Mouse (Mus musculus) hindbrain, postnatal 0 days (tissue): ENCODE measurements around the gene Cfap97d2. TPM values are rescaled to one million over a fixed set of nuclear protein-coding genes. Genes with fewer than 3 reads are reported as not detected.

Experiments used
- ATAC-seq: fragments of 200-750 bp; cut with Nextera tagmentation; 2 replicates; pipeline ENCODE4 v1.8.0; 2017; ENCODE audit warnings: mild to moderate bottlenecking, moderate TSS enrichment, moderate library complexity
- DNase-seq: peaks from one replicate; pipeline ENCODE4 v3.0.0-alpha.2; 2015; ENCODE audit warnings: low spot score
- H3K27ac ChIP-seq: fragments of 300-500 bp; sonication (generic); 2 replicates; pipeline ENCODE4 v1.5.1; 2014; ENCODE audit warnings: mild to moderate bottlenecking
- H3K27me3 ChIP-seq: fragments of 300-500 bp; sonication (generic); 2 replicates; pipeline ENCODE4 v1.6.1; 2014; ENCODE audit warnings: low read length, mixed read lengths; ENCODE audit not compliant: insufficient read depth
- H3K36me3 ChIP-seq: fragments of 300-500 bp; sonication (generic); 2 replicates; pipeline ENCODE4 v1.6.1; 2014; ENCODE audit warnings: low read length, mixed read lengths; ENCODE audit not compliant: insufficient read depth
- H3K4me1 ChIP-seq: fragments of 300-500 bp; sonication (generic); 2 replicates; pipeline ENCODE4 v1.6.1; 2014; ENCODE audit warnings: antibody characterized with exemption, low read length, mixed read lengths; ENCODE audit not compliant: insufficient read depth
- H3K4me2 ChIP-seq: fragments of 300-500 bp; sonication (generic); 2 replicates; pipeline ENCODE4 v1.6.1; 2014; ENCODE audit warnings: low read depth, mild to moderate bottlenecking, low read length, moderate library complexity, mixed read lengths
- H3K4me3 ChIP-seq: fragments of 300-500 bp; sonication (generic); 2 replicates; pipeline ENCODE4 v1.5.1; 2014; ENCODE audit warnings: low read length
- H3K9ac ChIP-seq: fragments of 300-500 bp; sonication (generic); replicated peaks from 2 replicates; pipeline ENCODE4 v1.6.1; 2014; ENCODE audit warnings: mild to moderate bottlenecking, low read length, moderate library complexity, mixed read lengths
- H3K9me3 ChIP-seq: fragments of 300-500 bp; sonication (generic); 2 replicates; pipeline ENCODE4 v1.6.1; 2016; ENCODE audit warnings: low read length, mixed read lengths
- CTCF ChIP-seq: IDR thresholded peaks from 2 replicates; pipeline ENCODE4 v1.5.1; 2016; ENCODE audit warnings: antibody characterized with exemption, control low read depth, low read depth
- WGBS: fragments of 180-500 bp; shearing (Covaris S2); extraction: QIAGEN DNeasy Blood & Tissue Kit; methylation state at CpG from one replicate; pipeline ENCODE4 v1.1.7; 2014; 5-methylcytosine and 5-hydroxymethylcytosine counted together
- polyA plus RNA-seq: library from polyadenylated mRNA; unstranded; fragments of >200 nt; fragmentation: Nextera tagmentation; extraction: Ambion mirVana; gene quantifications from 2 replicates; pipeline ENCODE4 v1.2.1, GENCODE M21; 2015
- total RNA-seq: library from RNA; depleted of rRNA; stranded (reverse); fragments of >200 nt; gene quantifications from 2 replicates; pipeline ENCODE4 v1.2.3, GENCODE M21; 2014

Gene Cfap97d2
- total and polyA plus RNA-seq, 2 experiments from 2014 or later, result 0.84 to 1.8 TPM

GRCm38 (mm10) chr8:13698281-13698680 is 7.4 kb upstream of the Cfap97d2 start:
- no peaks in the 10 kb centered on the region for H3K36me3 ChIP-seq
- ATAC-seq (no peak), DNase-seq (no peak)
- no peak overlapping the region for H3K4me2 ChIP-seq
- H3K9me3 ChIP-seq, result no peaks in the 10 kb centered on the region
- no peak overlapping the region for H3K4me3 ChIP-seq
- WGBS, result 84% methylated on average over 3 of the region's 3 CpGs
- no peaks in the 10 kb centered on the region for H3K27me3 ChIP-seq
- H3K4me1 ChIP-seq, result 0 out of 2 replicates have a peak, but pooled peaks cover 3% of the 10 kb centered on the region
- H3K27ac ChIP-seq, result no peak overlapping the region
- no peak for TF ChIP-seq CTCF
- no peak overlapping the region for H3K9ac ChIP-seq

DNA sequence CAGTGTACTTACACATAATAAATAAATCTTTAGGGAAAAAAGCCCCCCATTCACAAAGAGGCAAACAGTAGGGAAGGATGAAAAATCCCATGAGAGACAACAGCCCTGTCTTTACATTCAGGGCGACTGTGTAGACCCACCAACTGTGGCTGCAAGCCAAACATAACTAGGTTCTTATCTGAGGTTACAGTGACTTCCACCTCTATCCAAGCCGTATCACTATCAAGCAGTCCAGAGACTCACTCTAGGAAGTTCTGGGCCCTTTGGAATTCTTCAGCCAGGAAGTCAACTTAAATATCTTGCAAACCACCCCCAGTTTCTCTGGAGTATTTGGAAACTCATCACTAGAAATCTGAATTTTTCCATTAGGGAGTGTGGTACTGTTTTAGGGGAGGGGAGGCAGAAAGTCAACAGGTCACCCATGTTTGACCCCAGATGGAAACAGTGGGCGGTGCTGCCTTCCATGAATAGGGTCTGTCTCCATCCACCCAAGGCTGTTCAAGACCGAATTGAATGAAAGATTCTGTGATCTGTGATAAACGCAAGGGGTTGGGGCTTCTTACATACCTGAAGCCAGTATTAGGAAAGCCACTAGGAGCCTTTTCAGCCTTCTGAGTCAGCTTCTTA is 6.3 kb upstream of the Cfap97d2 start:
- Histone ChIP-seq H3K27me3 (no peaks in the 10 kb centered on the region), H3K27ac (no peak overlapping the region), H3K9me3 (no peaks in the 10 kb centered on the region), H3K9ac (no peak overlapping the region), H3K36me3 (no peaks in the 10 kb centered on the region), H3K4me3 (no peak overlapping the region), H3K4me2 (no peak overlapping the region), H3K4me1 (0 out of 2 replicates have a peak, but pooled peaks cover 3% of the 10 kb centered on the region)
- no peak for TF ChIP-seq CTCF
- DNase-seq (no peak), ATAC-seq (no peak)
- WGBS, result 81% methylated on average over 5 of the region's 5 CpGs

DNA sequence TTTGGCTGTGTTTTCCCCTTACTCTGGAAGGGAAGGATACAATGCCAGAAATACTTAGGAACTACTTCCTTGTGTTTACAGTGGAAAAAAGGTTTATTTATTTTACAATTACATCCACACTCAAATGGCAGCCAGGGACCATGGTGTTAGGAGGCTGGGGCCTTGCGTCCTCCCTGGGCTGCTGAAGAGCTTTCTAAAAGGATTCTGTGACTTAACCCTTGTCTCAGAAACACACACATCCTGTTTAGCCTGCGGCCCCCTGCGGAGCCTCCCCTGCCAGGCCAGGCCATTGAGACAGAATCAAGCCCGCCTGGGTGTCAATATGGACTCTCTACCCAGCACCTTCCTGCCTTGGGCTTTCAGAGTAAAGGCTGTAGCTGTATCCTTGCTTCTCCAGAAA is 2.9 kb upstream of the Cfap97d2 start:
- H3K27ac ChIP-seq, result no peak overlapping the region
- DNase-seq, result no peak
- no peak overlapping the region for H3K4me3 ChIP-seq
- WGBS, result 60% methylated on average over 4 of the region's 4 CpGs
- H3K9ac ChIP-seq, result no peak overlapping the region
- no peak overlapping the region for H3K4me2 ChIP-seq
- TF ChIP-seq CTCF, result no peak
- H3K27me3 ChIP-seq, result no peaks in the 10 kb centered on the region
- H3K36me3 ChIP-seq, result no peaks in the 10 kb centered on the region
- peaks cover 12% of the 10 kb centered on the region for H3K4me1 ChIP-seq
- no peak for ATAC-seq
- H3K9me3 ChIP-seq, result no peaks in the 10 kb centered on the region

DNA sequence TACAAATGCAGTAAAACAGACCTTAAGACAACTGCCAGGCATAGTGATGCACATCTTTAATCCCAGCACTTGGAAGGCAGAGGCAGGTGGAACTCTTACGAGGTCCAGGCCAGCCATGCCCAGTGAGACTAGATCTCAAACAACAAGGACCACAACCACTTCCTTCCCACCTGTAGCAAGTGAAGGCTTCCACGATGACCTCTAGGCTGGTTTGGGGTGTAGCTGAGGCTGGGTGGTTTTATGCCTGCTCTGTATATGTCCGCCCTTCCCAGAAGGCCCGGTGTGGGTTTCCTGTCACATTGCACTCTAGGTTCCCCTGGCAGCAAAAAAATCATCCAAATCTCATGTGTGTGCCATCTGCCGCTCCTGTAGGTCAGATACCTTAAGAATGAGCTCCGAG is 1.9 kb upstream of the Cfap97d2 start:
- 96% methylated on average over 6 of the region's 6 CpGs for WGBS
- ATAC-seq, result no peak
- no peak for TF ChIP-seq CTCF
- H3K4me1 ChIP-seq, result peaks cover 12% of the 10 kb centered on the region
- H3K36me3 ChIP-seq, result no peaks in the 10 kb centered on the region
- H3K27me3 ChIP-seq, result no peaks in the 10 kb centered on the region
- no peak overlapping the region for H3K27ac ChIP-seq
- no peak overlapping the region for H3K4me3 ChIP-seq
- H3K4me2 ChIP-seq, result no peak overlapping the region
- H3K9me3 ChIP-seq, result no peaks in the 10 kb centered on the region
- no peak for DNase-seq
- no peak overlapping the region for H3K9ac ChIP-seq

DNA sequence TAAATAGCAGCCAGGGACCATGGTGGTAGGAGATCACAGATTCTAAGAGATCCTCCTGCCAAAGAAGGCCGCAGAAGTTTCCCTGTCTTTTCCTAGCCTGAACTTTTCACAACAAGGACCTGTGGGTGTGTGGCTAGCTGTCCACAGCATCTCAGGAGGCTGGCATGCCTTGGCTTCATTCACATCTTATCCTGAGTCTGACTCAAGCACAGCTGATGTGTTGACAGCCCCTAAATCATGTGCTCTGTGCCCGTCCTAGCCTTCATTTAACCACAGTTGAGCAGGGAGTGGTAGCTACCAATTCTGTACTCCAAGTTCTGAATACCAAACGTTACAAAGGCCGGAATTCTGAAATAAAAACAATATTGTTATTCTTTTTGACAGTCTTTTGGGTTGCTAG is 1.4 kb upstream of the Cfap97d2 start:
- Histone ChIP-seq H3K4me3 (no peak overlapping the region), H3K27ac (no peak overlapping the region), H3K36me3 (no peaks in the 10 kb centered on the region), H3K27me3 (no peaks in the 10 kb centered on the region), H3K9me3 (no peaks in the 10 kb centered on the region), H3K9ac (no peak overlapping the region), H3K4me2 (no peak overlapping the region), H3K4me1 (peaks cover 12% of the 10 kb centered on the region)
- ATAC-seq, result no peak
- TF ChIP-seq CTCF, result no peak
- DNase-seq, result no peak
- 88% methylated on average over 4 of the region's 4 CpGs for WGBS

- Histone ChIP-seq H3K36me3 (no peaks in the 10 kb centered on the region), H3K27me3 (no peaks in the 10 kb centered on the region), H3K9ac (no peak overlapping the region), H3K27ac (no peak overlapping the region), H3K4me2 (no peak overlapping the region), H3K9me3 (no peaks in the 10 kb centered on the region), H3K4me3 (no peak overlapping the region), H3K4me1 (peaks cover 12% of the 10 kb centered on the region)
- 83% methylated on average over 5 of the region's 5 CpGs for WGBS
- no peak for DNase-seq
- no peak for TF ChIP-seq CTCF
- no peak for ATAC-seq
Observed at GRCm38 (mm10) chr8:13706918-13707317, 1.2 kb downstream of the Cfap97d2 start.

- no peak for DNase-seq
- Histone ChIP-seq H3K4me2 (no peak overlapping the region), H3K36me3 (no peaks in the 10 kb centered on the region), H3K27me3 (no peaks in the 10 kb centered on the region), H3K4me1 (peaks cover 9% of the 10 kb centered on the region), H3K4me3 (no peak overlapping the region), H3K9me3 (no peaks in the 10 kb centered on the region), H3K9ac (no peak overlapping the region), H3K27ac (no peak overlapping the region)
- WGBS, result 97% methylated on average over 5 of the region's 5 CpGs
- ATAC-seq, result no peak
- no peak for TF ChIP-seq CTCF
Observed at GRCm38 (mm10) chr8:13708514-13708913, 2.8 kb downstream of the Cfap97d2 start.
